Mouse (Mus musculus) brown adipose tissue, adult 24 weeks (tissue): Measurements from ENCODE around the gene Krtap4-1. TPM values are rescaled to one million over a fixed set of nuclear protein-coding genes. Genes with fewer than 3 reads are reported as not detected.
"Not testable (repeated sequence)": the region's sequence is repeated elsewhere in the genome, so short reads cannot be mapped to it uniquely, and the experiment has no call there.

ENCODE experiments used
- H3K27ac ChIP-seq: fragments of 200-500 bp; replicated peaks from 2 replicates; pipeline ENCODE4 v1.5.1; 2012; ENCODE audit warnings: low read depth, mild to moderate bottlenecking, low read length
- H3K4me1 ChIP-seq: fragments of 200-500 bp; 2 replicates; pipeline ENCODE4 v1.6.1; 2012; ENCODE audit warnings: low read length, mixed read lengths; ENCODE audit not compliant: control insufficient read depth, insufficient read depth, insufficient read length
- H3K4me3 ChIP-seq: fragments of 200-500 bp; 2 replicates; pipeline ENCODE4 v1.5.1; 2012; ENCODE audit warnings: low read depth, mild to moderate bottlenecking, low read length, moderate library complexity; ENCODE audit not compliant: insufficient read depth
- polyA plus RNA-seq: library from polyadenylated mRNA; stranded (reverse); fragments of >200 nt; gene quantifications from 2 replicates; pipeline ENCODE4 v1.2.4, GENCODE M21; 2012; ENCODE audit not compliant: missing spikeins, insufficient read depth, insufficient read length

The Krtap4-1 gene
- polyA plus RNA-seq, 1 experiment: not detected

GRCm38 (mm10) chr11:99614796-99615363 is 13.2 kb downstream of the Krtap4-1 start, which contains the start of gene Krtap2-4:
Gene Krtap2-4, minus strand, starts transcription at chr11:99614846.
- H3K27ac ChIP-seq: no peak within 1 kb of the TSS
- H3K4me1 ChIP-seq: no peaks in the 10 kb centered on the region
- no peak within 1 kb of the TSS for H3K4me3 ChIP-seq

GRCm38 (mm10) chr11:99610089-99610488 is 17.9 kb downstream of the Krtap4-1 start, which contains the start of gene Gm11937:
Gene Gm11937, minus strand, starts transcription at chr11:99610189.
- H3K4me3 ChIP-seq, H3K27ac ChIP-seq, H3K4me1 ChIP-seq: not testable (repeated sequence)

- no peak overlapping the region for H3K27ac ChIP-seq
- no peaks in the 10 kb centered on the region for H3K4me1 ChIP-seq
- H3K4me3 ChIP-seq: no peak overlapping the region
Measured at GRCm38 (mm10) chr11:99609126-99609525, 18.9 kb downstream of the Krtap4-1 start.

- H3K4me1 ChIP-seq, H3K27ac ChIP-seq, H3K4me3 ChIP-seq: not testable (repeated sequence)
Measured at GRCm38 (mm10) chr11:99603208-99603607, 24.8 kb downstream of the Krtap4-1 start, which contains the start of gene Gm11938. Gene Gm11938, minus strand, starts transcription at chr11:99603308.

- H3K27ac ChIP-seq, H3K4me1 ChIP-seq, H3K4me3 ChIP-seq: not testable (repeated sequence)
Measured at GRCm38 (mm10) chr11:99597742-99598141, 30.3 kb downstream of the Krtap4-1 start, which contains the start of gene Krtap9-3. Gene Krtap9-3, minus strand, starts transcription at chr11:99598105.

GRCm38 (mm10) chr11:99590981-99591380 is 37.1 kb downstream of the Krtap4-1 start, which contains the start of gene Krtap1-3:
Gene Krtap1-3, minus strand, starts transcription at chr11:99591339.
- Histone ChIP-seq H3K4me3 (no peak within 1 kb of the TSS), H3K27ac (no peak within 1 kb of the TSS)

GRCm38 (mm10) chr11:99585096-99585495 is 42.9 kb downstream of the Krtap4-1 start:
- H3K4me1 ChIP-seq: no peaks in the 10 kb centered on the region
- H3K4me3 ChIP-seq: no peak overlapping the region
- H3K27ac ChIP-seq: no peak overlapping the region

More at GRCm38 (mm10) chr11:99590981-99591380, 37.1 kb downstream of the Krtap4-1 start, which contains the start of gene Krtap1-3:
- no peaks in the 10 kb centered on the region for H3K4me1 ChIP-seq

- H3K4me3 ChIP-seq: no peak within 1 kb of the TSS
- H3K4me1 ChIP-seq: no peaks in the 10 kb centered on the region
- H3K27ac ChIP-seq: no peak within 1 kb of the TSS
Measured at GRCm38 (mm10) chr11:99583245-99583704, 44.8 kb downstream of the Krtap4-1 start, which contains the start of gene Krtap1-4. Gene Krtap1-4, minus strand, starts transcription at chr11:99583654.

- Histone ChIP-seq H3K27ac (no peak overlapping the region), H3K4me3 (no peak overlapping the region), H3K4me1 (no peaks in the 10 kb centered on the region)
Measured at GRCm38 (mm10) chr11:99581564-99581963, 46.5 kb downstream of the Krtap4-1 start.

GRCm38 (mm10) chr11:99581051-99581450 is 47.0 kb downstream of the Krtap4-1 start:
- Histone ChIP-seq H3K4me1 (no peaks in the 10 kb centered on the region), H3K27ac (no peak overlapping the region), H3K4me3 (no peak overlapping the region)

- H3K27ac ChIP-seq: no peak within 1 kb of the TSS
- H3K4me1 ChIP-seq: no peaks in the 10 kb centered on the region
- no peak within 1 kb of the TSS for H3K4me3 ChIP-seq
Measured at GRCm38 (mm10) chr11:99580636-99581035, 47.4 kb downstream of the Krtap4-1 start, which contains the start of gene Krtap1-5. Gene Krtap1-5, minus strand, starts transcription at chr11:99581016.

Other genes with a start within 250 kb of the Krtap4-1 start
- 19.3 and 23.2 TPM in 2 replicates for gene Krt10, start 238.9 kb downstream of the Krtap4-1 start, polyA plus RNA-seq
- gene Krt12, start 206.0 kb downstream of the Krtap4-1 start, polyA plus RNA-seq: not detected in 2 replicates
- gene Krt20, start 190.1 kb downstream of the Krtap4-1 start, polyA plus RNA-seq: not detected in 2 replicates
- not detected in 2 replicates for gene Krt23, start 135.1 kb downstream of the Krtap4-1 start, polyA plus RNA-seq
- gene Krt39, start 106.9 kb downstream of the Krtap4-1 start, polyA plus RNA-seq: not detected in 2 replicates
- gene Krt40, start 85.1 kb downstream of the Krtap4-1 start, polyA plus RNA-seq: not detected in 2 replicates
- not detected in 2 replicates for gene Krtap3-3, start 77.4 kb downstream of the Krtap4-1 start, polyA plus RNA-seq
- gene Krtap3-2, start 71.4 kb downstream of the Krtap4-1 start, polyA plus RNA-seq: not detected in 2 replicates
- gene Gm11939, start 68.8 kb downstream of the Krtap4-1 start, polyA plus RNA-seq: not detected in 2 replicates
- gene Krtap3-1, start 61.6 kb downstream of the Krtap4-1 start, polyA plus RNA-seq: not detected in 2 replicates
- not detected in 2 replicates for gene Krtap1-5, start 47.2 kb downstream of the Krtap4-1 start, polyA plus RNA-seq
- gene Krtap1-4, start 44.6 kb downstream of the Krtap4-1 start, polyA plus RNA-seq: not detected in 2 replicates
- gene Krtap1-3, start 36.9 kb downstream of the Krtap4-1 start, polyA plus RNA-seq: not detected in 2 replicates
- gene Krtap9-3, start 30.1 kb downstream of the Krtap4-1 start, polyA plus RNA-seq: not detected in 2 replicates
- gene Gm11938, start 24.9 kb downstream of the Krtap4-1 start, polyA plus RNA-seq: not detected in 2 replicates
- not detected in 2 replicates for gene Gm11937, start 18.0 kb downstream of the Krtap4-1 start, polyA plus RNA-seq
- not detected in 2 replicates for gene Krtap2-4, start 13.4 kb downstream of the Krtap4-1 start, polyA plus RNA-seq
- not detected in 2 replicates for gene Gm11562, start 7.8 kb downstream of the Krtap4-1 start, polyA plus RNA-seq
- gene Krtap4-2, start 6.8 kb upstream of the Krtap4-1 start, polyA plus RNA-seq: not detected in 2 replicates
- not detected in 2 replicates for gene Krtap4-7, start 15.9 kb upstream of the Krtap4-1 start, polyA plus RNA-seq
- gene Gm11555, start 22.0 kb upstream of the Krtap4-1 start, polyA plus RNA-seq: not detected in 2 replicates
- gene Gm11563, start 30.7 kb upstream of the Krtap4-1 start, polyA plus RNA-seq: not detected in 2 replicates
- gene Krtap4-6, start 37.7 kb upstream of the Krtap4-1 start, polyA plus RNA-seq: not detected in 2 replicates
- not detected in 2 replicates for gene Gm14190, start 62.5 kb upstream of the Krtap4-1 start, polyA plus RNA-seq
- not detected in 2 replicates for gene Gm14180, start 106.1 kb upstream of the Krtap4-1 start, polyA plus RNA-seq
- gene Gm11595, start 144.7 kb upstream of the Krtap4-1 start, polyA plus RNA-seq: not detected in 2 replicates
- gene Krtap4-8, start 152.5 kb upstream of the Krtap4-1 start, polyA plus RNA-seq: not detected in 2 replicates
- not detected in 2 replicates for gene Krtap4-9, start 157.0 kb upstream of the Krtap4-1 start, polyA plus RNA-seq
- not detected in 2 replicates for gene Gm11596, start 165.2 kb upstream of the Krtap4-1 start, polyA plus RNA-seq
- not detected in 2 replicates for gene Gm11569, start 170.7 kb upstream of the Krtap4-1 start, polyA plus RNA-seq
- gene Gm11554, start 176.2 kb upstream of the Krtap4-1 start, polyA plus RNA-seq: not detected in 2 replicates
- not detected in 2 replicates for gene Krtap4-13, start 181.7 kb upstream of the Krtap4-1 start, polyA plus RNA-seq
- not detected in 2 replicates for gene Gm11564, start 187.4 kb upstream of the Krtap4-1 start, polyA plus RNA-seq
- gene 2300003K06Rik, start 209.8 kb upstream of the Krtap4-1 start, polyA plus RNA-seq: not detected in 2 replicates
- not detected in 2 replicates for gene Krtap4-16, start 223.4 kb upstream of the Krtap4-1 start, polyA plus RNA-seq
- gene Gm11568, start 229.7 kb upstream of the Krtap4-1 start, polyA plus RNA-seq: not detected in 2 replicates
- gene Gm11559, start 236.2 kb upstream of the Krtap4-1 start, polyA plus RNA-seq: not detected in 2 replicates
- not detected in 2 replicates for gene Krtap9-1, start 245.2 kb upstream of the Krtap4-1 start, polyA plus RNA-seq